Mouse (Mus musculus) heart, adult 2 months (tissue): ENCODE results near the gene Gm11937.

Experiments
- CTCF ChIP-seq: fragments of 200-600 bp; IDR thresholded peaks from 2 replicates; pipeline ENCODE4 v1.8.1; 2022; ENCODE audit warnings: antibody characterized with exemption, mild to moderate bottlenecking, moderate library complexity
- EP300 ChIP-seq: fragments of 200-500 bp; IDR thresholded peaks from 2 replicates; pipeline ENCODE4 v1.6.1; 2011; ENCODE audit warnings: low read depth, low read length, control low read depth; ENCODE audit not compliant: insufficient read depth
- POLR2A ChIP-seq: fragments of 200-500 bp; IDR thresholded peaks from 2 replicates; pipeline ENCODE4 v1.6.1; 2011; ENCODE audit warnings: mild to moderate bottlenecking, low read depth, low read length, control low read depth; ENCODE audit not compliant: insufficient read depth

- TF ChIP-seq POLR2A = no peak
- no peak for TF ChIP-seq CTCF
- TF ChIP-seq EP300 = no peak
Observed at GRCm38 (mm10) chr11:99640926-99641325, 30.9 kb upstream of the Gm11937 start.
